Mouse (Mus musculus) colon, adult 2 months (tissue): Measurements from ENCODE around the gene Gm43064. TPM values are rescaled to one million over a fixed set of nuclear protein-coding genes. Genes with fewer than 3 reads are reported as not detected.

Experiments used
- polyA plus RNA-seq: library from polyadenylated mRNA; depleted of rRNA; stranded (reverse); fragments of >200 nt; gene quantifications from 2 replicates; pipeline ENCODE4 v1.2.3, GENCODE M21; 2012; rRNA removed

The Gm43064 gene
- polyA plus RNA-seq, result not detected in 2 replicates

DNA sequence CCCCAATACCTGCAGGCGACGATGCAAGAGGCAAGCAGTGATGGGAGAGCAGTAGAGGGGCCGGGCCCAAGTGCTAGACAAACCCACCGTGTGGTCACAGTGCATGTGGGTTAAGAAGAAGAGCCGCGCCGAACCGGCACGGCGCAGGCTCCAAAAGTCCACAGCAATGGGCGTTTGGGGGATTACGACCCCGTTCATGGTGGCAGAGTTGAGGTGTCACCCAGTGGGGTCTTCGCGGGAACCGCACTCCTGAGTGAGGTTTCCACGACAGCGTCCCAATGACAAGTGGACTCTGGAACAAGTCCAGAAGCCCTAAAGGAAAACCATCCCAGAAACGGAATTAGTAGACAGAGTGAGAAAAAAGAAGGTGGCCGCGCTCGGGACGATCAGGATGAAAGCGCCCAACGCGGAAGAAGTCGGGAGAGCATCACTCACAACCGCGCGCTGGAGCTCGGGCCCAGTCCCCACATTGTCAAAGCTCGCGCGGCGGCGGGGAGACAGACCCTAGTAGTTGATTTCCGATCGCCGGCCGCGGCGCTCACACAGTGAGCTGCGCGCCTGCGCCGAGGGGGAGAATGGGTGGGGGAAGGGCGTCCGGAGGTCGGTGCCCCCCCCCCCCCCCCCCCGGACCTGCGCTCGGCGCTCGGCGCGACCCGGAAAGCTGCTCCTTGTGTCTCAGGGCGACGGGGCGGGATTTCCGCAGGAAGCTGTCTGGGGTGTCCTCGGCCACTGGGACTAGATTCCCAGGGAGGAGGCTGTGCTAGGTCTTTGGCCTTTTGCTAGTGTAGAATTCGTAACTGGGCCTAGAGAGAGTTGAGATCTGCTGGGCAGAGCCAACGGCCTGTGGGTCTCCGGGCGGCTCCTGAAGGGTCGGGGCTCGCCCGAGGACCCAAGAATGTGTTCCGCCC is at the start of gene Gm43064, which contains the start of the genes Dclre1b and Ap4b1:
Gm43064 (plus strand) TSS at position 683 of the 908 bp plus-strand sequence.
Dclre1b (minus strand) TSS at position 554 of the 908 bp plus-strand sequence.
Ap4b1 (plus strand) TSS at position 630 of the 908 bp plus-strand sequence.

DNA sequence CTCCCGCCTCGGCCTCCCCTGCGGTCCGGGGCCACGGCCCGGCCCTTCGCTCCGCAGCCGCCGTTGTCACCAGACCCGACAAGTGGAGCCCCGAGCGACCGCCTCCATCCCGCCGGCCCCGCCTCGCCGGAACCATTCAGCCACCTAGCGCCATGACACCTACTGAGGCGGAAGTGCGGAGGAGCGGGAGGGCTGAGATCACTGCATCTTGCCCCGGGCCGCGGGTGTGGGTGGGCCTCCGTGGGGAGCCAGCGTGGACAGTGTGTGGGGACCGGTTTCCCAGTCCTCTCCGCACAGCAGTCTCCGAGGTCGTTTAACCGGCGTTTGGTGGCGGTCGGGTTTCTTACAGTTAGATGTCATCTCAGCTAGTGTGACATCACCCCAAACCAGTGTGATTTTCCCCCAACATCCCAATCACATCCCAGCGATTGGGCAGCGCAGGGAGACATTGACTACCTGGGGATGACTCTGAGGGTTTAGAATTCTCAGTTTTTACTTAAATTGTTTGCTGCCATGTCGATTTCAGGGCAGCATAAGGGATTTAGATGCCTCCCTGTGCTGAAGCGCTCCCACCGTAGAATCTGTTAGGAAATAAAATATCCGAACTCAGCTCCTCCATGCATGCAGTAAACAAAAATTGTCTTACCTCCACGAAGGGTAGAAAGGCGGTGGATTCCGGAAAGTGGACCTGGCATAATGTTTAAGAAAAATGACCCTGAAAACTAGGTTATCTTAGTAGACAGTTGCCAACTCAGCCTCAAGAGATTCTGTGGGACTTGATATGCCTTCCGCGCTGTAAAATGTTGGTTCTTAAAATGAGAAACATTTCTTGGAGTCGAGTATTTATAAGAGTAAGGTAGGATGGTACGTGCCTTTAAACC is 17.9 kb upstream of the Gm43064 start, which contains the start of gene Hipk1:
Hipk1 (minus strand) TSS at position 334 of the 881 bp plus-strand sequence.

GRCm38 (mm10) chr3:103832426-103832825 is 23.1 kb downstream of the Gm43064 start, which contains the start of gene Bcl2l15:
TSS of gene Bcl2l15 (plus strand) at chr3:103832601.

GRCm38 (mm10) chr3:103858881-103859801 is 49.8 kb downstream of the Gm43064 start, which contains the start of gene Ptpn22:
TSS of gene Ptpn22 (plus strand) at chr3:103859795.

Other genes with a start within 250 kb of the Gm43064 start
- gene Syt6, start 234.3 kb upstream of the Gm43064 start, polyA plus RNA-seq, result 2.2 and 2.3 TPM in 2 replicates
- gene Atg4a-ps, start 163.5 kb upstream of the Gm43064 start, polyA plus RNA-seq, result not detected in 2 replicates
- gene Olfml3, start 71.6 kb upstream of the Gm43064 start, polyA plus RNA-seq, result 8.6 and 9.5 TPM in 2 replicates
- gene Gm10964, start 70.2 kb upstream of the Gm43064 start, polyA plus RNA-seq, result not detected in 2 replicates
- gene Hipk1, start 18.0 kb upstream of the Gm43064 start, polyA plus RNA-seq, result 71.6 and 85.3 TPM in 2 replicates
- 16.0 and 19.6 TPM in 2 replicates for gene Dclre1b, start 129 bp upstream of the Gm43064 start, polyA plus RNA-seq
- gene Ap4b1, start 53 bp upstream of the Gm43064 start, polyA plus RNA-seq, result 9.0 and 9.1 TPM in 2 replicates
- gene Bcl2l15, start 23.0 kb downstream of the Gm43064 start, polyA plus RNA-seq, result not detected in 2 replicates
- gene Ptpn22, start 50.2 kb downstream of the Gm43064 start, polyA plus RNA-seq, result 0.74 and 1.3 TPM in 2 replicates
- gene Rsbn1, start 104.5 kb downstream of the Gm43064 start, polyA plus RNA-seq, result 3.1 and 3.2 TPM in 2 replicates
- gene Phtf1, start 158.5 kb downstream of the Gm43064 start, polyA plus RNA-seq, result 4.4 and 5.5 TPM in 2 replicates